Mouse (Mus musculus) bone marrow macrophage, adult 2 months (primary cell): ENCODE data around the gene Med25. TPM values are rescaled to one million over a fixed set of nuclear protein-coding genes. Genes with fewer than 3 reads are reported as not detected.

Experiments used
- H3K27ac ChIP-seq: 2 replicates; pipeline ENCODE4 v1.5.1; 2012; ENCODE audit warnings: low read depth, low read length; ENCODE audit not compliant: insufficient read depth
- H3K4me1 ChIP-seq: 2 replicates; pipeline ENCODE4 v1.6.1; 2012; ENCODE audit warnings: low read length; ENCODE audit not compliant: control insufficient read depth, insufficient read depth
- H3K4me3 ChIP-seq: 2 replicates; pipeline ENCODE4 v1.5.1; 2012; ENCODE audit warnings: mild to moderate bottlenecking, low read length, moderate library complexity; ENCODE audit not compliant: insufficient read depth
- CTCF ChIP-seq: IDR thresholded peaks from 2 replicates; pipeline ENCODE4 v1.5.1; 2012; ENCODE audit warnings: low read depth, mild to moderate bottlenecking, low read length, moderate library complexity
- POLR2A ChIP-seq: IDR thresholded peaks from 2 replicates; pipeline ENCODE4 v1.6.1; 2012; ENCODE audit warnings: mild to moderate bottlenecking, low read depth, low read length, borderline replicate concordance
- polyA plus RNA-seq: library from polyadenylated mRNA; stranded (reverse); fragments of >200 nt; gene quantifications from 2 replicates; pipeline ENCODE4 v1.2.4, GENCODE M21; 2012; ENCODE audit not compliant: missing spikeins, insufficient read depth, insufficient read length

Gene Med25
- polyA plus RNA-seq, 1 experiment: 33.4 TPM

GRCm38 (mm10) chr7:44864595-44865542, 27.6 kb downstream of the Med25 start:
- no peak for TF ChIP-seq POLR2A
- TF ChIP-seq CTCF: no peak
- Histone ChIP-seq H3K4me3 (no peak overlapping the region), H3K4me1 (peaks cover 30% of the 10 kb centered on the region), H3K27ac (no peak overlapping the region)

GRCm38 (mm10) chr7:44863982-44864494, 28.5 kb downstream of the Med25 start:
- Histone ChIP-seq H3K4me1 (peaks cover 30% of the 10 kb centered on the region), H3K27ac (no peak overlapping the region), H3K4me3 (no peak overlapping the region)
- TF ChIP-seq POLR2A (no peak), CTCF (no peak)

GRCm38 (mm10) chr7:44863210-44863609, 29.3 kb downstream of the Med25 start:
- TF ChIP-seq CTCF (no peak), POLR2A (no peak)
- Histone ChIP-seq H3K27ac (no peak overlapping the region), H3K4me3 (no peak overlapping the region), H3K4me1 (peaks cover 33% of the 10 kb centered on the region)

GRCm38 (mm10) chr7:44862434-44862833, 30.1 kb downstream of the Med25 start:
- H3K4me3 ChIP-seq: no peak overlapping the region
- no peak overlapping the region for H3K27ac ChIP-seq
- TF ChIP-seq POLR2A (no peak), CTCF (no peak)
- peaks cover 31% of the 10 kb centered on the region for H3K4me1 ChIP-seq

- Histone ChIP-seq H3K27ac (no peak overlapping the region), H3K4me1 (peaks cover 22% of the 10 kb centered on the region), H3K4me3 (no peak overlapping the region)
- TF ChIP-seq POLR2A (no peak), CTCF (no peak)
Observed at GRCm38 (mm10) chr7:44861429-44861816, 31.1 kb downstream of the Med25 start.

GRCm38 (mm10) chr7:44860576-44861428, 31.7 kb downstream of the Med25 start:
- no peak for TF ChIP-seq POLR2A
- peak; percentile 70 for TF ChIP-seq CTCF
- Histone ChIP-seq H3K27ac (no peak overlapping the region), H3K4me3 (no peak overlapping the region), H3K4me1 (peaks cover 19% of the 10 kb centered on the region)

- no peak overlapping the region for H3K4me3 ChIP-seq
- H3K27ac ChIP-seq: no peak overlapping the region
- no peak for TF ChIP-seq POLR2A
- no peak for TF ChIP-seq CTCF
- H3K4me1 ChIP-seq: peaks cover 19% of the 10 kb centered on the region
Observed at GRCm38 (mm10) chr7:44859896-44860295, 32.6 kb downstream of the Med25 start.

- no peak overlapping the region for H3K27ac ChIP-seq
- peaks cover 29% of the 10 kb centered on the region for H3K4me1 ChIP-seq
- TF ChIP-seq POLR2A: no peak
- TF ChIP-seq CTCF: no peak
Observed at GRCm38 (mm10) chr7:44857905-44858304, 34.6 kb downstream of the Med25 start.

GRCm38 (mm10) chr7:44857042-44857552, 35.4 kb downstream of the Med25 start, which contains the start of gene Pnkp:
Pnkp (plus strand) TSS chr7:44857139.
- no peak for TF ChIP-seq CTCF
- peaks cover 29% of the 10 kb centered on the region for H3K4me1 ChIP-seq
- H3K4me3 ChIP-seq: peak within 1 kb of the TSS; percentile 96
- H3K27ac ChIP-seq: peak within 1 kb of the TSS; percentile 92

More at GRCm38 (mm10) chr7:44857905-44858304, 34.6 kb downstream of the Med25 start:
- peak overlapping the region; percentile 96 for H3K4me3 ChIP-seq
